Mouse (Mus musculus): ENCODE data around the gene Slc4a7.

- no peak for TF ChIP-seq MAX (IDR thresholded peaks at IDR 0.05; ENCODE audit: low read depth)
- no peak for TF ChIP-seq POLR2A (IDR thresholded peaks at IDR 0.05; ENCODE audit: insufficient read length, low read depth)
- no peak for TF ChIP-seq USF1 (IDR thresholded peaks at IDR 0.05; ENCODE audit: low read depth)
- no peak for TF ChIP-seq TCF12 (IDR thresholded peaks at IDR 0.05; ENCODE audit: insufficient read depth, poor library complexity, severe bottlenecking)
- no peak for TF ChIP-seq MYOG (IDR thresholded peaks at IDR 0.05; ENCODE audit: control insufficient read depth in 1 of 3, insufficient read depth in 1 of 3, insufficient read length in 2 of 3, low read depth in 2 of 3)
- no peak for TF ChIP-seq TCF3 (IDR thresholded peaks at IDR 0.05; ENCODE audit: insufficient read length, low read depth)
- TF ChIP-seq CEBPB (IDR thresholded peaks at IDR 0.05; ENCODE audit: insufficient read depth, poor library complexity, severe bottlenecking) = no peak
- no peak for TF ChIP-seq SRF (IDR thresholded peaks at IDR 0.05; ENCODE audit: control insufficient read depth, insufficient read length, low read depth)
- TF ChIP-seq MYOD1 (IDR thresholded peaks at IDR 0.05; ENCODE audit: control insufficient read depth in 1 of 3, insufficient read length in 2 of 3, low read depth in 2 of 3) = no peak
- no peak for TF ChIP-seq E2F4 (IDR thresholded peaks at IDR 0.05; ENCODE audit: insufficient read depth)
- no peak for TF ChIP-seq POLR2AphosphoS2 (IDR thresholded peaks at IDR 0.05; ENCODE audit: insufficient read length, low read depth)
Measured at GRCm38 (mm10) chr14:14701710-14702329, at the start of gene Slc4a7.

Data from myocyte (in vitro differentiated cells).